Mouse (Mus musculus): ENCODE data around the gene Cpm. TPM values are rescaled to one million over a fixed set of nuclear protein-coding genes. Genes with fewer than 3 reads are reported as not detected.

The Cpm gene
- polyA plus RNA-seq, 2 experiments = 24.4 to 41.6 TPM

DNA sequence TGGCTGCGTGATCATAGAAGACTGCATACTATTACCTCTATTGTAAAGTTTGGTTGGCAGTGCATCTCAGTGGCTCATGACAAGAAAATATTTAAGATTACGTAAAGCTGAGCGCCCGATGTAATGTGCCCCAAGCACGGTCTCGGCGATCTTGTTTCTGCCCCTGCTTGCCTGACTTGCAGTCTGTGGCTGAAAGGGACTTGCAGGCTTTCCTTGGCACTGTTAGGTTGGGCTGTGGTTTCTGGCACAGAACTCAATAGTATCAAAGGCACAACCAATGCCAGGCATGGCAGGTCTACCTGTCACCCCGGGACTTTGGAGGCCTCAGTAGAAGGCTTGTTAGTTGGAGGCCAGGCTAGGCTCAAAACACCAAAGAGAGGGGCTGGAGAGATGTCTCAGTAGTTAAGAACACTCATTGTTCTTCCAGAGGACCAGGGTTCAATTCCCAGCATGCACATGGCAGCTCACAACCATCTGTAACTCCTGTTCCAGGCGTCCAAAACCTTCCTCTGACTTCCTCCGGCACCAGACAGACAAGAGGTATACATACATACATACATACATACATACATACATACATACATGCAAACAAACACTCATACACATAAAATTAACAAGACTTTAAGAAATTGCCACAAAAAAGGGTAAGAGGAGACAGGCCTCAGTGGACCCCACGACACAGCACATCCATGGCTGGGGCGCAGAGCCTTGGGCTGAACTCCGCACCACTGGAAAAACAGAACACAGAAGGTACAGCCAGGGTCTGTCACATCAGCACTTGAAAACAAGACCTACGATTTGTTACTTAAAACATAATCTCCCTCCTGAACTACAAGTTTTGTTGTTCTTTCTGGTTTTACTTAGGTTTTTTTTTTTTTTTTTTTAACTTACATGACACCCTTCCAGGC lies 29.5 kb downstream of the Cpm start:
- 84% methylated on average over 14 of the region's 14 CpGs for WGBS
- no peak overlapping the region for H3K9ac ChIP-seq (ENCODE audit: low read depth, low read length, severe bottlenecking)
- H3K27me3 ChIP-seq (ENCODE audit: control insufficient read depth, insufficient read depth, low read length) = no peaks in the 10 kb centered on the region
- H3K4me1 ChIP-seq (ENCODE audit: control insufficient read depth, insufficient read depth, low read length) = peaks cover 10% of the 10 kb centered on the region; the same call in 1 of the 2 replicates
- H3K9me3 ChIP-seq (ENCODE audit: control insufficient read depth, low read length) = no peaks in the 10 kb centered on the region
- H3K4me2 ChIP-seq (replicated peaks; ENCODE audit: low read depth, low read length, severe bottlenecking) = no peak overlapping the region
- TF ChIP-seq POLR2A (IDR thresholded peaks at IDR 0.05; ENCODE audit: borderline replicate concordance, extremely low read depth, insufficient read depth, insufficient read length) = no peak
- H3K27ac ChIP-seq (replicated peaks; ENCODE audit: low read depth, low read length) = no peak overlapping the region
- no peak overlapping the region for H3K4me3 ChIP-seq (replicated peaks; ENCODE audit: low read length)
- no peaks in the 10 kb centered on the region for H3K36me3 ChIP-seq (ENCODE audit: control insufficient read depth, insufficient read depth, low read length)
- ATAC-seq (ENCODE audit: low FRiP score, low read depth) (no peak), DNase-seq (ENCODE audit: low spot score) (no peak)

DNA sequence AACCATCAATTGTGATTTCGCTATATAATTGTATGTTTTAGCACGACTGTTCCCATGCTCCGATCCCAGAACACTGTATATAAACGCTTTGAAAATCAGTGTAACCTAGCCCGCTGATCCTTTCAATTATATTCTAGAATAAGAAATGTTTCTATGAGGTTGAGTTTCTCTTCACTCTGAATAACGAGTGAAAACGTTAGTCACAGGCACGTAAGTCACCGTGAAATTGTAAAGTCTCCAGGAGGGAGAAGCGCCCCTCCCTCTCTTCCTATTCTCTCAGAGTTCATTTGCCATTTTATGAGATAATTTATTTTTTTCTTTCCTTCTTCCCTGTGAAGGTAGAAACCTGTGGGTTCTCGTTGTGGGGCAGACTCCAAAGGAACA lies 30.1 kb downstream of the Cpm start:
- ATAC-seq (ENCODE audit: low FRiP score, low read depth) (no peak), DNase-seq (ENCODE audit: low spot score) (no peak)
- H3K27me3 ChIP-seq (ENCODE audit: control insufficient read depth, insufficient read depth, low read length) = no peaks in the 10 kb centered on the region
- 49% methylated on average over 11 of the region's 11 CpGs for WGBS
- peaks cover 15% of the 10 kb centered on the region for H3K4me1 ChIP-seq (ENCODE audit: control insufficient read depth, insufficient read depth, low read length)
- H3K9ac ChIP-seq (ENCODE audit: low read depth, low read length, severe bottlenecking) = no peak overlapping the region
- no peak overlapping the region for H3K4me2 ChIP-seq (replicated peaks; ENCODE audit: low read depth, low read length, severe bottlenecking)
- H3K4me3 ChIP-seq (replicated peaks; ENCODE audit: low read length) = no peak overlapping the region
- no peaks in the 10 kb centered on the region for H3K9me3 ChIP-seq (ENCODE audit: control insufficient read depth, low read length)
- no peak overlapping the region for H3K27ac ChIP-seq (replicated peaks; ENCODE audit: low read depth, low read length)
- no peaks in the 10 kb centered on the region for H3K36me3 ChIP-seq (ENCODE audit: control insufficient read depth, insufficient read depth, low read length)
- TF ChIP-seq POLR2A (IDR thresholded peaks at IDR 0.05; ENCODE audit: borderline replicate concordance, extremely low read depth, insufficient read depth, insufficient read length) = no peak

DNA sequence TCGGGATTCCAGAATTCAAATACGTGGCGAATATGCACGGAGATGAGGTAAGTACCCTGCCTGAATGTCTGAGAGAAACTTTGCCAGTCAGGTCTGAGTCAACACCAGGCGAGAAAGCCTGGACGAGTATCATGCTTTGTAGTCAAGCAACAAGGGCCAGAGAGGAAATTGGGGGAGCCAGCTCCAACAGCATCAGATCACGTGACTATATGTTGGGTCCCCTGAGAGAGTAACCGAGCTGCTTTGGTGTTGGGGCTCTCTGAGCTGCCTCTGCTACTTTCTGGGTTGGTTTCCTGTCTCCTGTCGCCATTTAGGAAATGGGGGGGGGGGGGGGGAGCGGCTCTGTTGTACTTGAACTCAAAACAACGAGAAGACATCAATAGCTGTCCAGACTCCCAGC lies 30.5 kb downstream of the Cpm start:
- Histone ChIP-seq H3K4me1 (ENCODE audit: control insufficient read depth, insufficient read depth, low read length) (peaks cover 15% of the 10 kb centered on the region), H3K27me3 (ENCODE audit: control insufficient read depth, insufficient read depth, low read length) (no peaks in the 10 kb centered on the region), H3K4me2 (replicated peaks; ENCODE audit: low read depth, low read length, severe bottlenecking) (no peak overlapping the region), H3K9ac (ENCODE audit: low read depth, low read length, severe bottlenecking) (no peak overlapping the region), H3K36me3 (ENCODE audit: control insufficient read depth, insufficient read depth, low read length) (no peaks in the 10 kb centered on the region), H3K27ac (replicated peaks; ENCODE audit: low read depth, low read length) (no peak overlapping the region), H3K9me3 (ENCODE audit: control insufficient read depth, low read length) (no peaks in the 10 kb centered on the region), H3K4me3 (replicated peaks; ENCODE audit: low read length) (no peak overlapping the region)
- 42% methylated on average over 10 of the region's 11 CpGs for WGBS
- DNase-seq (ENCODE audit: low spot score) (no peak), ATAC-seq (ENCODE audit: low FRiP score, low read depth) (no peak)
- no peak for TF ChIP-seq POLR2A (IDR thresholded peaks at IDR 0.05; ENCODE audit: borderline replicate concordance, extremely low read depth, insufficient read depth, insufficient read length)

DNA sequence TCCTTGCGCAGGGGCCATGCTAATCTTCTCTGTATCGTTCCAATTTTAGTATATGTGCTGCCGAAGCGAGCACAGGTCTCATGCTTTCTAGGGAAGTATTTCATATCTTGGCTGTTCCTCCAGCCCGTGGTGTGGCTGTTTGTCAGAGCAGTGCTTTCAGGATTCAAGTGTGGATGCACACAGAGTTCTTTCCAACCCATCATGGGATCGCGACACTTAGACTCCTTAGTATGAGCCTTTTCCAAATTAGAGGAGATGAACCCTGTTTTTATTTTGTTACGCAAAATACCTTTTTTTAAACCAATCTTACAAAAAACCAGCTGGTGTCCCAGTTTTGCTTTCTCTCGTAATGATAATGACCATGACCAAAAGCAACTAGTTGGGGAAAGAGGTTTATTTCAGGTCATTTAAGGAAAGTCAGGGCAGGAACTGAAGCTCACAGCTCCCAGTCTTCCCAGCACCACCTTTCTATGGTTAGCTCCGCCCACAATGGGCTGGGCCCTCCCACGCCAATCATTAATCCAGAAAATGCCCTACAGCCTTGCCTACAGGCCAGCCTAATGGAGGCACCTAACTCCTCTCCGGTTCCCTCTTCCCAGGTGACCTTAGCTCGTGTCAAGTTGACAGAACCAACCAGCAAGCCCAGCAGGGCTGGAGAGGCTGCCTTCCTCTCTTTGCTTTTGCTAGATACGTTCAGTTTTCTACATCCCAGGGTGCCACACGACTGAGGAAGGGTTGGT lies 33.2 kb downstream of the Cpm start:
- Histone ChIP-seq H3K27me3 (ENCODE audit: control insufficient read depth, insufficient read depth, low read length) (no peaks in the 10 kb centered on the region), H3K36me3 (ENCODE audit: control insufficient read depth, insufficient read depth, low read length) (no peaks in the 10 kb centered on the region), H3K9ac (ENCODE audit: low read depth, low read length, severe bottlenecking) (no peak overlapping the region), H3K9me3 (ENCODE audit: control insufficient read depth, low read length) (no peaks in the 10 kb centered on the region), H3K4me2 (replicated peaks; ENCODE audit: low read depth, low read length, severe bottlenecking) (no peak overlapping the region), H3K4me3 (replicated peaks; ENCODE audit: low read length) (no peak overlapping the region), H3K27ac (replicated peaks; ENCODE audit: low read depth, low read length) (no peak overlapping the region), H3K4me1 (ENCODE audit: control insufficient read depth, insufficient read depth, low read length) (peaks cover 15% of the 10 kb centered on the region)
- TF ChIP-seq POLR2A (IDR thresholded peaks at IDR 0.05; ENCODE audit: borderline replicate concordance, extremely low read depth, insufficient read depth, insufficient read length) = no peak
- DNase-seq (ENCODE audit: low spot score) (no peak), ATAC-seq (ENCODE audit: low FRiP score, low read depth) (no peak)
- 78% methylated on average over 15 of the region's 15 CpGs for WGBS

DNA sequence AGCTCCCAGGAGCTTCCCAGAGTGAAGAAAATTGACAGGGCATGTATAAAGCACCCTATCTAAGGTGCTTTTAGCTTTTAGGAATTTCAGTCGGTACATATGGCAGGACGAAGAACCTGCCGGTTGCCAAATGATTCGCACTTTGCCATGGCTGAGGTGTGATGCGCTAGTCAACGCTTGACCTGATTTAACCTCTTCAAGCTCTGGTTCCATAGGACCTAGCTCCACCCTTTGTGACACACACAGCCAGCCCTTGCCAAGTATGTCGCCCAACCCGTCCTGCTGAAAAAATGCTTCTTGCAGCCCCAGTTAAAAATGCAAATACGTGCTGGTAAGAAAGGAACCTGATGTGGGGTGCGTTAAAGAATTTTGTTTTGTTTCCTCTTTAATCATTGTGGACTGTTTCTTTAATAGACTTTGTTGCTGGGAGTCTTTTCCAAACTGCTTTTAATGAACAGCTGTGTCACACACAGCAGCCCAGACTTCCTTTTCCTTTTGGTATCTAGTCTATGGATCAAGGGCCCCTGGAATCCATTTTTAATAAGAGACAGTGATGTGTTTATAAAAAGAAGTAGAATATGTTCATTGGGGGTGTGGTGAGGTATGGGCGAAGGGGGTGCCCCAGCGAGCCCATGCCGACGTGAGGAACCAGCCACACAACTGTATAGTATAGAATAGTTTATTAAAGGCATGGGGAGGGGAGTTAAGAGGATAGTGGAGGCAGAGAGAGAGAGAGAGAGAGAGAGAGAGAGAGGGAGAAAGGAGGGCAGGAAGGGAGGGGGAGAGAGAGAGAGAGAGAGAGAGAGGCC lies 34.0 kb downstream of the Cpm start:
- WGBS = 66% methylated on average over 14 of the region's 14 CpGs

More for the DNA sequence above, 34.0 kb downstream of the Cpm start:
- DNase-seq (ENCODE audit: low spot score) = no peak
- Histone ChIP-seq H3K4me2 (replicated peaks; ENCODE audit: low read depth, low read length, severe bottlenecking) (peak overlapping the region; percentile 35), H3K4me3 (replicated peaks; ENCODE audit: low read length) (no peak overlapping the region), H3K9ac (ENCODE audit: low read depth, low read length, severe bottlenecking) (no peak overlapping the region), H3K36me3 (ENCODE audit: control insufficient read depth, insufficient read depth, low read length) (no peaks in the 10 kb centered on the region), H3K4me1 (ENCODE audit: control insufficient read depth, insufficient read depth, low read length) (peaks cover 15% of the 10 kb centered on the region), H3K27me3 (ENCODE audit: control insufficient read depth, insufficient read depth, low read length) (no peaks in the 10 kb centered on the region), H3K27ac (replicated peaks; ENCODE audit: low read depth, low read length) (no peak overlapping the region), H3K9me3 (ENCODE audit: control insufficient read depth, low read length) (no peaks in the 10 kb centered on the region)
- TF ChIP-seq POLR2A (IDR thresholded peaks at IDR 0.05; ENCODE audit: borderline replicate concordance, extremely low read depth, insufficient read depth, insufficient read length) = no peak
- ATAC-seq (ENCODE audit: low FRiP score, low read depth) = no peak
